Mouse (Mus musculus) brown adipose tissue, adult 24 weeks (tissue): ENCODE results near the gene Lrrc8b. TPM values are rescaled to one million over a fixed set of nuclear protein-coding genes. Genes with fewer than 3 reads are reported as not detected.
A peak's percentile ranks its signal among the peaks of the same experiment; 100 is the strongest.

Experiments
- H3K27ac ChIP-seq: fragments of 200-500 bp; replicated peaks from 2 replicates; pipeline ENCODE4 v1.5.1; 2012; ENCODE audit warnings: low read depth, mild to moderate bottlenecking, low read length
- H3K4me1 ChIP-seq: fragments of 200-500 bp; 2 replicates; pipeline ENCODE4 v1.6.1; 2012; ENCODE audit warnings: low read length, mixed read lengths; ENCODE audit not compliant: control insufficient read depth, insufficient read depth, insufficient read length
- H3K4me3 ChIP-seq: fragments of 200-500 bp; 2 replicates; pipeline ENCODE4 v1.5.1; 2012; ENCODE audit warnings: low read depth, mild to moderate bottlenecking, low read length, moderate library complexity; ENCODE audit not compliant: insufficient read depth
- polyA plus RNA-seq: library from polyadenylated mRNA; stranded (reverse); fragments of >200 nt; gene quantifications from 2 replicates; pipeline ENCODE4 v1.2.4, GENCODE M21; 2012; ENCODE audit not compliant: missing spikeins, insufficient read depth, insufficient read length

The Lrrc8b gene
- polyA plus RNA-seq, 1 experiment = 3.7 TPM

DNA sequence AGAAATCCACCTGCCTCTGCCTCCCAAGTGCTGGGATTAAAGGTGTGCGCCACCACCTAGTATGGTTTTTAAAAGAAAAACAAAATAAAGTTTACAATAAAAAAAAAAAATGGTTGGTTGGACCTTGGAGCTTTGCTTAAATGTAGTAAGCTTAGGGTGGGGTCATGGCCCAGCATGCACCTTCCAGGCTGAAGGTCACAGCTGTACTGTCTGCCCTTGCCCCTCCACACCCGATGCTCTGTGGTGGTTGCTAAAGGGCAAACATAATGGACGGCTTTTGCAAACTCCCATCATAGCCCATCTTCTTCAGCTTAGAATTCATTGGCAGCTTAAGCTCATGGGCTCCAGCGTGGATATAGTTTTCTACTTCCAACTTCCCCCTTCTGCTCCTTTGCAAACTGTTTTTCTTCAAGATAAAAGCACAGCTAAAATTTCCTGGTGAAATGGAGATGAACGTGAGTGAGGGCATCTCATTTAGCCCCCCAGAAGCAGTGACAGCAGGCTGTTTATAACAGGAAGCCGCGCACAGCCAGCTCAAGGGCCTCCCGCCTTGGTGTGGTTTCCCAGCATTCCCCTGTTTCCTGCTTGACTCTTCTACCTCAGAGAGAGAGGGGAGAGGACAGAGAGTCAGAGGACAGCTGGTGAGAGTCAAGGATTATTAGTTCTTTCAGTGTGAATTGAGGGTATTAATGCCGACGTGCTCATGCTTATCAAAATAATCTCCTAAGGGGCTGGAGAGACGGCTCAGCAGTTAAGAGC is 27.7 kb downstream of the Lrrc8b start:
- H3K4me1 ChIP-seq = peaks cover 2% of the 10 kb centered on the region; the same call in 1 of the 2 replicates
- no peak overlapping the region; the same call in 1 of the 2 replicates for H3K27ac ChIP-seq
- no peak overlapping the region for H3K4me3 ChIP-seq

DNA sequence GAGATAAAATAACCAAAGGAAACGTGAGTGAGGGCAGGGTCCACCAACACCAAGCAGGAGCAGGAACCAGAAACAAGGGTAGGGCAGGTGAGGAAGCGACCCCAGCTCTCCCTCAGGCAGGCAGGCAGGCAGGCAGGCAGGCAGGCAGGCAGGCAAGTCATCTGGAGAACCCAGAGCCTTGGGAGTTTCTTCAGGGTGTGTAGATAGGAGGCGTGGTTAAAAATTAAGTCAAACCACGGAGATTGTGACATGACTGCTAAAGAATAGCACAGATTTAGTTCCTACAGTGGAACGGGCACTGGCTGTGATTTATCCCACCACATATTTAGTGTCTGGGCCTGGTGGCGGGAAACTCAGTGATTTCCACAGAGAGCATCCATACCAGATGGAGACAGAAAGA is 30.1 kb downstream of the Lrrc8b start:
- Histone ChIP-seq H3K27ac (no peak overlapping the region), H3K4me1 (peaks cover 2% of the 10 kb centered on the region; the same call in 1 of the 2 replicates), H3K4me3 (no peak overlapping the region)

DNA sequence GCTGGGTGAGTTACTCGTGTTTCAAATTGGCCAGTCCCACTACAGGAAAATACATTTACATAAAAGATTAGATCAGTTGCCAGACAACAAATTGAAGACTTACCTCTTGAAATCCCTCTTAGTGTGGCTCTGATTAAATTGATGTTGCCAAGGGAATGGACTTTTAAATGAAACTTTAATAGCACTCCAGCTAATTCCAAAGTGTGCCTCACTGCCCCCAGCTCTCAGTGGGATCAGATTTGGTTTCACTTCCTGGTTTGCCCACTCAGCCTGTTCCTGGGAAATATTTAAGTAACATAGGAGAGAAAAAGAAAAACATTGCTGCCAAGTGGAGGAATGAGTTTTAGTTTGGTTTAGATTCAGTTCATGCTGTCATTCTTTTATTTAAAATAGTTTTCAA is 38.5 kb downstream of the Lrrc8b start:
- Histone ChIP-seq H3K4me1 (no peaks in the 10 kb centered on the region), H3K27ac (no peak overlapping the region), H3K4me3 (no peak overlapping the region)

DNA sequence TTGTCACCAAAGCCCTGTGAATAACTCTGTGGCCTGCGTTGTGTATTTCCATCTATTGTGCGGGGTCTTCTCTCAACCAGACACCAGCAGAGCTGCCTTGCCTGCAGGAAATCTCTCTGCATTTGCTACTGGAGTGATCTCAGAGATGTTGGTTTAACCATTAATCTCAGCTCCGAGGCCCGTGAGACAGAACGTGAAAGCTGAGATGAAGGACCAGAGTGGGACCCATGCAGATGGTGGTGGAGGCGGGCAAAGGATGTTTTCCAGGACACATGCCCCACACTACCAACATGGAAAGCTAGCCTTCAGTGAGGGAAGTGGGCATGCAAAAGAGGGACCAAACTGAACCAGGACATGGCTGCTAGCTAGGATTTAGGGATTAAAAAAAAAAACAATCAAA is 43.5 kb downstream of the Lrrc8b start:
- Histone ChIP-seq H3K4me3 (no peak overlapping the region), H3K4me1 (no peaks in the 10 kb centered on the region), H3K27ac (no peak overlapping the region)

DNA sequence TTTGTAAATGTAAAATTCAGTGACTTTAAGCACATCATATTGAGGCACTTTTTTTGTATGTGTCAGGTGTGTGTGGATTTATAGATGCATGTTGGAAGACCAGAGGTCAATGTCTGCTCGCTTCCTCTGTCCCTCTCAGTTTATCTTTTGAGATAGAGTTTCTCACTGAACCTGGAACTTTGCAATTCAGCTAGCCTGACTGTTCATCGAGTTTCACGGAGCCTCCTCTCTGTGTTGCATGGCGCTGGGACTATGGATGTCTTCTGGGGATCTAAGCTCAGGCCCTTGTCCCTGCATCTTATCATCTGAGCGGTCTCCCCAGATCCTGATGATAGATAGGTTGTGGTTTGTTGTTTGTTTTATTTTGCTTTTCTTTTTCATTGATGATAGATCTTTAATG is 45.0 kb downstream of the Lrrc8b start:
- Histone ChIP-seq H3K4me3 (no peak overlapping the region), H3K27ac (no peak overlapping the region), H3K4me1 (no peaks in the 10 kb centered on the region)

DNA sequence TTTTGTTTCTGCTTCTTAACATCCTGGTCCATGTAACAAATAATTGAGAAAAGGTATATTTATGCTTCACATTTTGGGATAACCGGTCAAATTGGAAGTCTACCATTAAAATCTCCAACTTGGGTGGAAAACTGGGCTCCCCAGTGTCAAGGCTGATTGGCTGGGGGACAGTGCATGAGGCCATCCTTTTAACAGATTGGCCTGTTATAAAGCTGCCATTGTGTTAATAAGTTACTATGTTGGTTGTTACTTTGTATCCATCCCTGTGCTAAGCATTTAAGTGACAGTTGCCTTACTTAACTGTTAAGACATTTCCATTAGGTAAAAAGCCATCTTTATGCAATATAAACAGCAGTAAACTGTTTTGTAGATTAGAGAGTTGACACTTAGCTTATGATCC is 45.5 kb downstream of the Lrrc8b start:
- H3K4me3 ChIP-seq = no peak overlapping the region
- no peak overlapping the region for H3K27ac ChIP-seq
- H3K4me1 ChIP-seq = no peaks in the 10 kb centered on the region

DNA sequence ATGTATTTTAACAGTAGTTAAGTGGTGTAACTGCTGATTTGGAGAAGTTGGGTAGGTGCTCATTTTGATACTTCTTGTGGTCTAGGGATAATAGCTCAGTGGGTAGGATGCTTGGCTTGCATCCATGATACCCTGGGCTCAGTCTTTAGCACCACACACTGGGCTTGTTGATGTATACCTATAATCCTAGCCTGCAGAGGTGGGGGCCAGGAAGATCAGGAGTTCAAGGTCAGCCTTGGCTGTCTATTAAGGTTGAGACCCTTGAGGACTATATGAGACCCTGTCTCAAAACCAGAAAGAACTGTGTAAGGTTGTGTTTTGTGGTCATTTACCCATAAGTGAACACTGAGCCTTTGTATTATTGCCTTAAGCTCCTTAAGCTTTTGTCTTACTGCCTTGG is 49.1 kb downstream of the Lrrc8b start:
- H3K27ac ChIP-seq = no peak overlapping the region
- 0 out of 2 replicates have a peak, but pooled peaks cover 3% of the 10 kb centered on the region for H3K4me1 ChIP-seq
- no peak overlapping the region for H3K4me3 ChIP-seq

DNA sequence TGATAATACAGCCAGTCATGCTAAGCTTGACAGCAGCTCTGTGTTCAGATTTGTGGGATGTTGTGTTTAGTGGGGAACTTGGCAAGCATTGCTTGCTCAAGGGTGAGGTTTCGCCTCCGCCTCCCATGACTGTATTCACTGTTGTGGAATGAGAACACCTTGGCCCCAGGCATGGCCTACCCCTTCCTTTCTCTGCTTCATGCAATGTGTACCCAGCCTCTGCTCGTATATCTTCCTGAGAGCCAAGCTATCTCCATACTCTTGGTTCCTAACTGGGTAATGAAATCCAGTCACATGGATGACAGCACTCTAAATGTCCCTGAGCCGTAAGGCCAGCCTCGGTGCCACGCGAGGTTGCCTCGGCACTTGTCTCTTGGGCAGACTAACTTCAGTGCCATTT is 50.0 kb downstream of the Lrrc8b start:
- H3K27ac ChIP-seq = no peak overlapping the region
- H3K4me1 ChIP-seq = 0 out of 2 replicates have a peak, but pooled peaks cover 3% of the 10 kb centered on the region

DNA sequence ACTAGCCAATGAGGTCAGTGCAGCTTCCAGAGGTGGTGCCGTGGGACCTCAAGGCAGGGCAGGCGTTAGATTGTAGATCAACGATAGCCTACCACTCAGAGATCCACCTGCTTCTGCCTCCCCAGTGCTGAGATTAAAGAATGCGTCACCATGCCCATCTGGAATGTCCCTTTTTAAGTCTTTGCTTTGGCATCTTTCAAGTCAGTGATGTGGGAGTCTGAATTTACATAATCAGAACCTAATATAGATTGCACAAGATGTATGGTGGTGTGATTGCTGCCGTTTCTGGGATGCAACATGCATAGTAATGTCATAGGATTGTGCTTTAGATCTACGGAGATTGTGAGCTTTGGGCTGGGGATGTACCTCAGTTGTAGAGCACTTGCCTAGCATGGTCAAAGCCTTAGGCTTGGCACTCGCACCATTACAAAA is 50.9 kb downstream of the Lrrc8b start:
- Histone ChIP-seq H3K4me3 (no peak overlapping the region), H3K4me1 (0 out of 2 replicates have a peak, but pooled peaks cover 3% of the 10 kb centered on the region), H3K27ac (no peak overlapping the region)

More for the DNA sequence above, 50.0 kb downstream of the Lrrc8b start:
- H3K4me3 ChIP-seq = no peak overlapping the region

DNA sequence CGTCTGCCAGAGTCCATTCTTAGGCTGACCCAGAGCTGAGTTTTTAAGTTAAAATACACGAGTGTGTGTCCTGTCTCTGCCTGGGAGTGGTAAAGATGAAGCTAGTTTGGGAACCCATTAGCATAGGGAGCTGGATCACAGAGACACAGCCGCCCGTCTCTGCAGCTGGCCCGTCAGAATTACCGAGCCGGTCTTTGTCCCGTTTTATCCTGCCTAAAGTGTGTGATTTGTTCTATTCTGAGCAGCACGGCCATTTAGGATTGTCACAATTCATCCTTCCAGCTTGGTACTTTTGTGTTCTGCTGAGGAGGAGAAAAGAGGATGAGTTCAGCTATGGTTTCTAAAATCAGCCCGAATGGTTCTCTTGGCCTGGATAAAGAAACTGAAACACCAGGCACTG is 51.7 kb downstream of the Lrrc8b start:
- no peak overlapping the region for H3K4me3 ChIP-seq
- H3K4me1 ChIP-seq = 0 out of 2 replicates have a peak, but pooled peaks cover 3% of the 10 kb centered on the region
- H3K27ac ChIP-seq = peak overlapping the region; percentile 26

DNA sequence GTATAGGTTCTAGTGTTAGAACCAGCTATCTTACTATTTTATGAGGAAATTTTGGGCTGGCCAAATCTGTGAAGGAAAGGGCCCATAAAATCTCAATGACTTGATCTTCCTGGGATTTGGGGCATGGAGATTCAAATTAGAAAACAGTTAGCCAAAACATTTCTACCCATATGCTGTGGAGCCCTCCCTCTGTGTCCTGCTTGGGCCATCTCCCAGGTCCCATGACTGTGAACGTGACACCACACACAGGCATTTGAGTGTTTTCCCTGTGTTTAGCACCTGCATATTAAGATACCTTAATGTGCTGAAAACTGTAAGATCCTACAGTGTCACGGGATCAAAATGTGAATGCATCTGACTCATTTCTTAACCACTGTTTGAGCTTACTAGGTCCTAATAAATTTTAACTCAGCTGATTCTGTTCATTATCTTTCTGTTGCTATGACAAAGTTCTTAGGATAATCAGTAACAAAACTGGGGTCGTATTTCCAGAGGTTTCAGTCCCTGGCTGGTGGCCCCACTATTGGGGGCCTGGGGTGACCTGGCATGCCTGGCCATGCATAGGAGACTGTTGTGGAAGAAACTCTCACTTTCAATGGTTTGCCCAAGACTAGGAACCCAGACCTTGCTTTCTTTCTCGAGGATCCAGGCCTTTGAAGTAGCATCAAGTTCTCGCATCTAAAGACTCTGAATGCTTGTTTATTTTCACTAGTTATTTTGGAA is 57.6 kb downstream of the Lrrc8b start:
- H3K27ac ChIP-seq = no peak overlapping the region
- H3K4me3 ChIP-seq = no peak overlapping the region
- H3K4me1 ChIP-seq = 0 out of 2 replicates have a peak, but pooled peaks cover 3% of the 10 kb centered on the region

DNA sequence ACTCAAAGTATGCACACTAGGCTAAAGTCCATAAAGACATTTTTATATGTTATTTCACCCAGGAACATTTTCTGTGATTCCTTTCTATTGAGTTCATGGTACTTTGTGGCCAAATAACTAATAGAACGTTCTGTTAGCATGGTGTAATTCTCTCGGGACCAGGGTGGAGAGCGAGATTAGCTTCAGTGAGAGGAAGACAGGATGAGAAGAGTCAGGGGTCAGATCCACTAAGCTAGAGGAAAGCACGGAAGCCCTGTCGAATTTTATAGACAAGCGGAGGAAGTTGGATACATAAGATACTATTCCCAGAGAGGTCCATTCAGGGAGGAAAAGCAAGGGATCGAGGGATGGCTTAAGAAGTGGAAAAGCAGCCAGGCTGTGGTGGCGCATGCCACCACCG is 62.0 kb downstream of the Lrrc8b start:
- H3K4me3 ChIP-seq = no peak overlapping the region
- H3K4me1 ChIP-seq = no peaks in the 10 kb centered on the region
- H3K27ac ChIP-seq = no peak overlapping the region

DNA sequence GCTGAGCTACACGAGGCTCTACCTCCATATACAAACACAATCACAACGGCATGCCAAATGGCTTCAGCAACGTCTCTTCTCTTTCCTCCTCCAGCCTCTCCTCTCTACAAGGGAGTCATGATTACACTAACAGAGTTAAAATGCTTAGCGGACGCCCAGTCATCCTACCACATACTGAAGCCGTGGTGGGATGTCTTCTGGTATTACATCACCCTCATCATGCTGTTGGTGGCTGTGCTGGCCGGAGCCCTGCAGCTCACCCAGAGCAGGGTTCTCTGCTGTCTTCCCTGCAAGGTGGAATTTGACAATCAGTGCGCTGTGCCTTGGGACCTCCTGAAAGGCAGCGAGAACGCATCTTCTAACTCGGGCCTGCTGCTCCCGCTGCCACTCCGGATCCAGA is 64.1 kb downstream of the Lrrc8b start:
- Histone ChIP-seq H3K27ac (no peak overlapping the region), H3K4me3 (no peak overlapping the region)

DNA sequence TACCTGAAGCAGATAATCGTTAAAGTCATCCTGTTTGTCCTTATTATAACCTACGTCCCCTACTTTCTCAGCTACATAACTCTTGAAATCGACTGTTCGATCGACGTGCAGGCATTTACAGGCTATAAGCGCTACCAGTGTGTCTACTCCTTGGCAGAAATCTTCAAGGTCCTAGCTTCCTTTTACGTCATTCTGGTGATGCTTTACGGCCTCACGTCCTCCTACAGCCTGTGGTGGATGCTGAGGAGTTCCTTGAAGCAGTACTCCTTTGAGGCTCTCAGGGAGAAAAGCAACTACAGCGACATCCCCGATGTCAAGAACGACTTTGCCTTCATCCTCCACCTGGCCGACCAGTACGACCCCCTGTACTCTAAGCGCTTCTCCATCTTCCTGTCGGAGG is 65.0 kb downstream of the Lrrc8b start:
- Histone ChIP-seq H3K27ac (no peak overlapping the region), H3K4me1 (no peaks in the 10 kb centered on the region), H3K4me3 (no peak overlapping the region)

More for the DNA sequence above, 64.1 kb downstream of the Lrrc8b start:
- H3K4me1 ChIP-seq = no peaks in the 10 kb centered on the region

DNA sequence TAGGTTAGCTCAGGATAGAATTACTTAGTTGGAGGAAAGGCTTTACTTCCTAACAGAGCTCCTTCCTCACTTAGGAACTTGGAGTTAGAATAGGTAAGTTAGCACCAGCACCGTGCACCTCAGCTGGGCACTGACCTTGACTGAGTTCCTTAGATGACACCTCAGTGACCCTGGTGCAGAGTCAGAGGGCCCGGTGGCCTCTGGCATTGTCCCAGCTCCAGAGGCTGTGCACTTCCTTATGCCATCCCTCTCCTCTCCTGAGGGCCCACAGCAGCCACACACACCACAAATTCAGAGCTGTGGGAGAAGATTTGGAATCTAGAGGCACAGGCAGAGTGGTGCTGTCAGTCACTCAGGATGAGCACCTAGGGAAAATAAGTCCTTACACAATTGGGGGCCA is 68.1 kb downstream of the Lrrc8b start:
- Histone ChIP-seq H3K27ac (no peak overlapping the region), H3K4me1 (no peaks in the 10 kb centered on the region), H3K4me3 (no peak overlapping the region)

DNA sequence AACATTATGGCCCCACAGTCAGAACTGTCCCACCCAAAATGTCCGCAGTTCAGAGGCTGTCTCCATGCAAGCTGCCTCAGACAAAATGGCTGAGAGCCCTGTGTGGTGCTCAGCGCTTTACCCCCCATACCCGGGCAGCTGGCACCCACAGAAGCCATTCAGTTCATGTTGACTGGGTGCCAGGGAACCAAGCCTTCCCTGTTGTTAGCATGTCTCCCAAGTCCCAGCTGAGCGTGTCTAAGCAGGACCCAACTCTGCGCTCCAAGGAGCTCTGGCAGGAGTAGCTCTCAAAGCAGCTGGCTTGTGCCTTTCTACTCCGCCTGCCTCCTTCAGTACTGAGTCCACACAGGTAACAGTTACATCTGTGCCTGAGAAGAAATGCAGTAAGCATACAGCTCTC is 68.7 kb downstream of the Lrrc8b start:
- Histone ChIP-seq H3K4me3 (no peak overlapping the region), H3K27ac (no peak overlapping the region), H3K4me1 (no peaks in the 10 kb centered on the region)
